Mouse (Mus musculus) hindbrain, embryonic 16.5 days (tissue): ENCODE measurements at regions not wholly inside any gene's neighbourhood (a gene's known extent, or its start where the extent isn't known, plus 50 kb on each side); places are given as distances from the start of the nearest gene placed in this dataset.

ENCODE experiments used
- ATAC-seq: fragments of 200-750 bp; cut with Nextera tagmentation; 2 replicates; pipeline ENCODE4 v1.8.0; 2017; ENCODE audit warnings: moderate TSS enrichment, moderate library complexity
- H3K27ac ChIP-seq: fragments of 300-500 bp; sonication (generic); 2 replicates; pipeline ENCODE4 v1.5.1; 2014; ENCODE audit warnings: low read depth, mild to moderate bottlenecking, control low read depth, low read length, moderate library complexity
- H3K27me3 ChIP-seq: fragments of 300-500 bp; sonication (generic); replicated peaks from 2 replicates; pipeline ENCODE4 v1.6.1; 2014; ENCODE audit warnings: low read length; ENCODE audit not compliant: control insufficient read depth, insufficient read depth
- H3K36me3 ChIP-seq: fragments of 300-500 bp; sonication (generic); 2 replicates; pipeline ENCODE4 v1.6.1; 2014; ENCODE audit warnings: mild to moderate bottlenecking, low read length, moderate library complexity, mixed read lengths; ENCODE audit not compliant: control insufficient read depth, insufficient read depth
- H3K4me1 ChIP-seq: fragments of 300-500 bp; sonication (generic); 2 replicates; pipeline ENCODE4 v1.6.1; 2014; ENCODE audit warnings: low read depth, low read length; ENCODE audit not compliant: control insufficient read depth, insufficient read depth
- H3K4me2 ChIP-seq: fragments of 300-500 bp; sonication (generic); 2 replicates; pipeline ENCODE4 v1.6.1; 2014; ENCODE audit warnings: mild to moderate bottlenecking, low read length, control low read depth, moderate library complexity
- H3K4me3 ChIP-seq: fragments of 300-500 bp; sonication (generic); 2 replicates; pipeline ENCODE4 v1.5.1; 2014; ENCODE audit warnings: mild to moderate bottlenecking, low read length, control low read depth, moderate library complexity
- H3K9ac ChIP-seq: fragments of 300-500 bp; sonication (generic); 2 replicates; pipeline ENCODE4 v1.6.1; 2014; ENCODE audit warnings: low read depth, mild to moderate bottlenecking, control low read depth, low read length, moderate library complexity
- H3K9me3 ChIP-seq: fragments of 300-500 bp; sonication (generic); 2 replicates; pipeline ENCODE4 v1.6.1; 2014; ENCODE audit warnings: mild to moderate bottlenecking, low read length, moderate library complexity; ENCODE audit not compliant: control insufficient read depth
- WGBS: fragments of 180-500 bp; shearing (Covaris S2); extraction: QIAGEN DNeasy Blood & Tissue Kit; methylation state at CpG from one replicate; pipeline ENCODE4 v1.1.7; 2014; 5-methylcytosine and 5-hydroxymethylcytosine counted together

DNA sequence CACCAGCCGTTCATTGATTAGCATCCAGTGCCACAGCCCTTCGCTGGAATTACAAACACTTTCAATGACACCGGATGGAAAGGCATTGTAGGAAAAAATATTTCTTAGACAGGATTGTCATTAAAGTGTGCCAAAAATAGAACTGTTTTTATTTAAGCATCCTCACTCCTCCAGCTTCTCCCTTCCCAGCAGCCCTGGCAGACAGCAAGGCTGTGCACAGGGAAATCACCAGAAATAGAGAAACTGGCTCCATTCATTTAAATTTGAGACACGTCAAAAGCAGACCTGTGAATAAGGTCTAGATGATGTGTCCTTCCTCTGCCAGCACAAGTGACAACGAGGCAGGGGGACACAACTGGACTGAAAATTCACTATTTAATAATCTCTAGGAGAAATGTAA, 88.5 kb upstream of the Ankrd1 start:
- ATAC-seq: no peak
- Histone ChIP-seq H3K36me3 (no peaks in the 10 kb centered on the region), H3K4me2 (no peak overlapping the region), H3K27me3 (no peaks in the 10 kb centered on the region), H3K4me3 (no peak overlapping the region), H3K9ac (no peak overlapping the region), H3K9me3 (no peaks in the 10 kb centered on the region), H3K4me1 (peaks cover 4% of the 10 kb centered on the region), H3K27ac (no peak overlapping the region)
- WGBS: 63% methylated on average over 5 of the region's 5 CpGs

DNA sequence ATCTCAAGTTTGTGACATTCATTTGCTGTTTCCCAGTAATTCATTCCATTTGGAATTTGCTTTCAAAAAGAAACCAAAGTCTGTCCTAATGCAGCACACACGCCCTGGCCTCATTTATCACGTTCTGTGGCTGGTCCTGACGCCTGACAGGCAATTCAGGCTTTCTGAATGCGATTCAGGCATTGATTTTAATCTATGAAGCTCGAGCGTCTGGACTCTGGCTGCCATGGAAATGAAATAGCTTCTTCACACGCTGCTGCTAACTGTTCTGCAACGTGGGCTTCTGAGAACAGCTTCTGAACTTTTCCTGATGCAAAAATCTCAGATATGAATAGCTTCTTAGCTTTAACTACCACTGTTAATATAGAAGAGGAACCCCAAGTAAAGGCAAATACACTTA, 93.6 kb upstream of the Ankrd1 start:
- peak; percentile 43; the same call in 1 of the 2 replicates for ATAC-seq

DNA sequence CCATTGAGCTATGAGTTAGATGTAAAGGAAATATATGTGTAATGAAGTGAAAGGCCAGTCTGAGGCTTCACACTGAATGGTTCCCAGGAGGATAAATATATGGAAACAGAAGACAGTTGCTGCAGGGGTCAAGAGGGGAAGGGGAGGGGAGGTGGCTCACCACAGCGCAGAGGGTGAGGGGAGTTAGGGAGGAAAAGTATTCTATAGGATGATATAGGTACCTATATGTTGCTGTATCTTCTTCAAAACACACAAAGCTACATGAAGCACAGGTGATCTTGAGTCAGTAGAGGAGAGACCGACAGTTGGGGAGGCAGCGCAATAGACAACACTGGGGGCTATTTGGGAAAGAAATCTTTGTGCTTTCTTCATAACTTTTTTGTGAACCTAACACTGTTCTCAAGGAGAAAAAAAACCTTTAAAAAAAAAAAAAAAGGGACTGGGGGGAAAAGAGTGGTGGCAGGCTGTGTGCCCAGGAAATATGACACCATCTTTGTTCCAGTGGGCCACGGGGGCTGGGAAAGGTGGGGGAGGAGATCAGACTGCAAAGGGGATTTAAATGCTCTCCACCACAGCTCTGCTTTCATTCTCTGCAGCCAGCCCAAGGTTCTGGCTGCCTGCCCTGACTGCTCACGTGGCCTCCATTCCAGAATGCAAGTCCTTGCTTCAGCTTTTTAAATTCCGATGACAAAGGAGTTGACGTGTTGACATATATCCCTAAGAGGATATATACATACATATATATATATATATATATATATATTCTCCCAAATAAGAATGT, 94.5 kb upstream of the Ankrd1 start:
- H3K27me3 ChIP-seq: no peaks in the 10 kb centered on the region
- peak; percentile 76 for ATAC-seq
- no peak overlapping the region for H3K27ac ChIP-seq
- H3K4me1 ChIP-seq: peaks cover 11% of the 10 kb centered on the region
- WGBS: 15% methylated on average over 7 of the region's 7 CpGs
- no peak overlapping the region for H3K4me3 ChIP-seq
- H3K9ac ChIP-seq: no peak overlapping the region
- no peaks in the 10 kb centered on the region for H3K9me3 ChIP-seq
- no peaks in the 10 kb centered on the region for H3K36me3 ChIP-seq
- H3K4me2 ChIP-seq: no peak overlapping the region

More for the DNA sequence above, 93.6 kb upstream of the Ankrd1 start:
- H3K4me1 ChIP-seq: peaks cover 11% of the 10 kb centered on the region
- H3K4me3 ChIP-seq: no peak overlapping the region
- no peak overlapping the region for H3K9ac ChIP-seq
- H3K9me3 ChIP-seq: no peaks in the 10 kb centered on the region
- no peaks in the 10 kb centered on the region for H3K36me3 ChIP-seq
- H3K27ac ChIP-seq: no peak overlapping the region
- no peak overlapping the region for H3K4me2 ChIP-seq
- no peaks in the 10 kb centered on the region for H3K27me3 ChIP-seq
- WGBS: 8% methylated on average over 8 of the region's 8 CpGs

DNA sequence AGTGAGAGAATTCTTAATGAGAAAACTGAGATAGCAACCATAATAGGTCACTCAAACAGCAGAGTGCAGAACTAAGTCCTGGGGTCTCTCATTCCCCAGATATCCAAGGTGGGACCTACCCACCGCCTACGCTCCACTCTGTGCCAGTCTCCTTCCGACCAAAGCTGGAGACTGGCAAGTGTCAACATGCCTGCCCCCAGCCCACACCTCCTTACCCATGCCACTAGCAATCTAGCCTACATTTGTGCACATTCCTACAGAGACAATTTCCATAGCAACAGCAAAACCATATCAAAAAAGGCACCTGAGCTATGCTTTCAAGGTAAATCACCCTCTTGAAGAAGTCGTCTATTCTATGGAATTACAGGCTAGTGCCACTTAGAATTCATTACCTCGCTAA, 97.3 kb upstream of the Ankrd1 start:
- no peaks in the 10 kb centered on the region for H3K27me3 ChIP-seq
- H3K27ac ChIP-seq: no peak overlapping the region
- no peaks in the 10 kb centered on the region for H3K9me3 ChIP-seq
- no peak overlapping the region for H3K4me3 ChIP-seq
- no peak overlapping the region for H3K4me2 ChIP-seq
- H3K9ac ChIP-seq: no peak overlapping the region
- peaks cover 11% of the 10 kb centered on the region for H3K4me1 ChIP-seq
- no peaks in the 10 kb centered on the region for H3K36me3 ChIP-seq
- peak; percentile 20; the same call in 1 of the 2 replicates for ATAC-seq
- WGBS: 79% methylated on average over 5 of the region's 5 CpGs

DNA sequence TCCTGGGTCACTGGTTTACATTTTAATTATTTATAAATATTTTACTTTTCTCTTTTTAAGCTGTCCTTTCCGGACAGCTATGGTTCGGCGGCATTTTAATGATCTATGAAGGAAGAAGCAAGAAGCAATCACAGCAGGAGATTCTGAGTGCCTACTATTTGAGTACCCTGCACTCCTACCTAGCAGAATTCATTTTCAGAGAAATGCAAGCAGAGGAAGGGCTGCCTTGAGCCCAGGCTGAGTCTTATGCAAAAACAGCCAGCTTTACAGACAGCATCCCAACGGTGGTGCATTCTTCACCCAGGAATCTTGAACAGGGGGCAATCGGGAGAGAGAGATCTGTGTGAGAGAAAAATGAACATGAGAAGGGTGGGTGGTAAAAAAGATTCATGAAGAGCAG, 97.7 kb upstream of the Ankrd1 start:
- Histone ChIP-seq H3K4me3 (no peak overlapping the region), H3K36me3 (no peaks in the 10 kb centered on the region), H3K27ac (no peak overlapping the region), H3K9me3 (no peaks in the 10 kb centered on the region), H3K4me1 (peaks cover 11% of the 10 kb centered on the region), H3K9ac (no peak overlapping the region), H3K4me2 (no peak overlapping the region), H3K27me3 (no peaks in the 10 kb centered on the region)
- no peak for ATAC-seq
- 62% methylated on average over 5 of the region's 5 CpGs for WGBS

DNA sequence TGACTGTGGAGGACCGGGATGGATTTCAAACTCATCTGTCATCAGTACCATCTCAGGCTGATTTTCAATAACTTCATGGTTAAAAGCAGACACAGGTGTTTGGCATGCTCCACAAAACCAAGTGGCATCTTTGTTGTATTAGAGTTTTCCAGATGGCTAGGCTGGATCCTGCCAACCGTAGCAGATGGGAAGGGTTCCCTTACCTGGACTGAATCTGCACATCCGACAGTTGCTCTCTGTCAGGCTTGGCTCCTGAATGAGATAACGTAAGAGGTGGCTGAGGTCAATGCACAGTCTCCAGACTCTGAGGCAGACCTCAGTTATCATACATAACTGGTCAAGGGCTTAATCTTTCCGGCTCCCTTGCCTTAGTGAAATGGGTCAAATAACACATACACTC, 99.0 kb upstream of the Ankrd1 start:
- WGBS: 79% methylated on average over 5 of the region's 5 CpGs
- Histone ChIP-seq H3K9me3 (no peaks in the 10 kb centered on the region), H3K4me3 (no peak overlapping the region), H3K36me3 (no peaks in the 10 kb centered on the region), H3K27ac (no peak overlapping the region), H3K9ac (no peak overlapping the region), H3K27me3 (no peaks in the 10 kb centered on the region), H3K4me1 (peaks cover 3% of the 10 kb centered on the region), H3K4me2 (no peak overlapping the region)
- ATAC-seq: peak; percentile 41; the same call in 1 of the 2 replicates

DNA sequence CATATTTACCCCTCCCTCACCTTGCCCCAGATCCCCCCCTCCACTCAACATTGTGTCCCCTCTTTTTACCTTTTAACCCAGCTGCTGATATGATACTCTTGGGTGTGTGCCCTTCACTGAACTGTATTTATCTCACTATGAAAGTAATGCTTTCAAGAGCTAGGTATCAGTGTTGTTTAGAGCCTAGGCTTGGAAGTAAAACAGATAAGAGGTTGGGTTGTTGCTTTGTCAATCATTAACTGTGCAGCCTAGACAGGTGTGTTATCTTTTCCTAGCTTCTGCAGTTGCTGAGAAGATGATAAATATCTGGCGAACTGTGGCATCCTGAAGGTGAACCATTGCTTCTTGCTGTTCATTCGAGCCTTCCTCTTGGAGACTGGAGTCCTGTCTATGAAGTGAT, 101.2 kb upstream of the Ankrd1 start:
- H3K27ac ChIP-seq: no peak overlapping the region

DNA sequence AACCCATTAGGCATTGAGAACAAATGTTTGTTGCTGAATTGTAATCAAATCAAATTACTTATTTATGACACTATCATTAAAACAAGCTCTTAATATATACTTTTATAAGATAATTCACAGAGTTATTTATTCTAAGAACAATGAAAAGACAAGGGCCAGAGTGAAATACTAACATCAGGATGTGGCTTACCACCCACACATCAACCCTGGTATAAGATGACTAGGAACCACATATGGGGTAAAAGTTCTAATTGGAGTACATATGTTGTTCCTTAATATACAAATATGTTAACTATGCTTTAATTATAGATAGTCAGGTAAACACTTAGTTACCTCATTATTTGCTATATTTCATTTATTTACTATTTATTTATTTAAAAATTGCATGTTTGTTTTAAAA, 101.7 kb upstream of the Ankrd1 start:
- no peak overlapping the region for H3K4me2 ChIP-seq
- no peaks in the 10 kb centered on the region for H3K9me3 ChIP-seq
- no peaks in the 10 kb centered on the region for H3K27me3 ChIP-seq
- no peak overlapping the region for H3K4me3 ChIP-seq
- H3K4me1 ChIP-seq: no peaks in the 10 kb centered on the region
- no peak overlapping the region for H3K9ac ChIP-seq
- H3K27ac ChIP-seq: no peak overlapping the region
- no peak for ATAC-seq
- no peaks in the 10 kb centered on the region for H3K36me3 ChIP-seq

More for the DNA sequence above, 101.2 kb upstream of the Ankrd1 start:
- Histone ChIP-seq H3K9me3 (no peaks in the 10 kb centered on the region), H3K4me3 (no peak overlapping the region), H3K27me3 (no peaks in the 10 kb centered on the region), H3K4me2 (no peak overlapping the region), H3K4me1 (no peaks in the 10 kb centered on the region), H3K9ac (no peak overlapping the region), H3K36me3 (no peaks in the 10 kb centered on the region)
- no peak for ATAC-seq
- WGBS: 88% methylated on average over 2 of the region's 2 CpGs

DNA sequence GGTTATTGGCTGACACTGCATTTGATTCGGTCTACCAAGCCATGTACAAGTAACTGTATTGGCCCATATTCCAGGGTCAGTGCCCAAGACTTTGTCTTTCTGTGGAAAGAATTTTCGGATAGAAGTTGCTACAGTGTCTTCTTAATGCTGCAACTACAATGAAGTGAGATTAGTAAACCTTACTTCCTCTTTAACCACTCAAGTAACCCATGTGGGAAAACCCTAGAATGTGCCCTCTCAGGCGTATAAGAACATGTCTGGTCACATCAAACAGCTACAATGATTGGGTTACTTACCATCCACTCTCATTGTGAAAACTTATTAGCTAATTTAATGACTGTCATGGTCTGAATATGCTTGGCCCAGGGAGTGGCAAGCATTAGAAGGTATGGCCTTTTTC, 102.3 kb upstream of the Ankrd1 start:
- Histone ChIP-seq H3K4me3 (no peak overlapping the region), H3K4me1 (no peaks in the 10 kb centered on the region), H3K9me3 (no peaks in the 10 kb centered on the region), H3K4me2 (no peak overlapping the region), H3K9ac (no peak overlapping the region), H3K27ac (no peak overlapping the region), H3K27me3 (no peaks in the 10 kb centered on the region), H3K36me3 (no peaks in the 10 kb centered on the region)
- 85% methylated on average over 3 of the region's 3 CpGs for WGBS
- ATAC-seq: no peak
